Mouse (Mus musculus): ENCODE measurements at regions not wholly inside any gene's neighbourhood (a gene's known extent, or its start where the extent isn't known, plus 50 kb on each side); places are given as distances from the start of the nearest gene placed in this dataset.

GRCm38 (mm10) chr11:114444211-114444610 is 224.1 kb upstream of the Rpl38 start:
- Histone ChIP-seq H3K36me3 (ENCODE audit: control insufficient read depth, insufficient read depth, low read length) (no peaks in the 10 kb centered on the region), H3K27ac (replicated peaks; ENCODE audit: low read depth, low read length) (no peak overlapping the region), H3K9me3 (ENCODE audit: control insufficient read depth, low read length) (no peaks in the 10 kb centered on the region), H3K4me1 (ENCODE audit: control insufficient read depth, insufficient read depth, low read length) (peaks cover 25% of the 10 kb centered on the region), H3K27me3 (ENCODE audit: control insufficient read depth, insufficient read depth, low read length) (no peaks in the 10 kb centered on the region), H3K9ac (ENCODE audit: low read depth, low read length, severe bottlenecking) (no peak overlapping the region), H3K4me2 (replicated peaks; ENCODE audit: low read depth, low read length, severe bottlenecking) (no peak overlapping the region), H3K4me3 (replicated peaks; ENCODE audit: low read length) (no peak overlapping the region)
- ATAC-seq (ENCODE audit: low FRiP score, low read depth) (no peak), DNase-seq (ENCODE audit: low spot score) (no peak)
- no peak for TF ChIP-seq POLR2A (IDR thresholded peaks at IDR 0.05; ENCODE audit: borderline replicate concordance, extremely low read depth, insufficient read depth, insufficient read length)
- 28% methylated on average over 8 of the region's 8 CpGs for WGBS

- no peak for DNase-seq (ENCODE audit: low spot score)
- TF ChIP-seq POLR2A (IDR thresholded peaks at IDR 0.05; ENCODE audit: borderline replicate concordance, extremely low read depth, insufficient read depth, insufficient read length) = no peak
- H3K27me3 ChIP-seq (ENCODE audit: control insufficient read depth, insufficient read depth, low read length) = no peaks in the 10 kb centered on the region
- no peak for ATAC-seq (ENCODE audit: low FRiP score, low read depth)
- H3K9ac ChIP-seq (ENCODE audit: low read depth, low read length, severe bottlenecking) = no peak overlapping the region
- H3K4me2 ChIP-seq (replicated peaks; ENCODE audit: low read depth, low read length, severe bottlenecking) = no peak overlapping the region
- H3K4me3 ChIP-seq (replicated peaks; ENCODE audit: low read length) = no peak overlapping the region
- H3K36me3 ChIP-seq (ENCODE audit: control insufficient read depth, insufficient read depth, low read length) = no peaks in the 10 kb centered on the region
- 53% methylated on average over 5 of the region's 5 CpGs for WGBS
- H3K9me3 ChIP-seq (ENCODE audit: control insufficient read depth, low read length) = no peaks in the 10 kb centered on the region
- no peak overlapping the region for H3K27ac ChIP-seq (replicated peaks; ENCODE audit: low read depth, low read length)
- peaks cover 19% of the 10 kb centered on the region for H3K4me1 ChIP-seq (ENCODE audit: control insufficient read depth, insufficient read depth, low read length)
Measured at GRCm38 (mm10) chr11:114443444-114443843, 224.9 kb upstream of the Rpl38 start.

- Histone ChIP-seq H3K36me3 (ENCODE audit: control insufficient read depth, insufficient read depth, low read length) (no peaks in the 10 kb centered on the region), H3K4me3 (replicated peaks; ENCODE audit: low read length) (no peak overlapping the region), H3K9me3 (ENCODE audit: control insufficient read depth, low read length) (no peaks in the 10 kb centered on the region), H3K27me3 (ENCODE audit: control insufficient read depth, insufficient read depth, low read length) (no peaks in the 10 kb centered on the region), H3K4me2 (replicated peaks; ENCODE audit: low read depth, low read length, severe bottlenecking) (no peak overlapping the region), H3K4me1 (ENCODE audit: control insufficient read depth, insufficient read depth, low read length) (no peaks in the 10 kb centered on the region), H3K27ac (replicated peaks; ENCODE audit: low read depth, low read length) (no peak overlapping the region), H3K9ac (ENCODE audit: low read depth, low read length, severe bottlenecking) (no peak overlapping the region)
- TF ChIP-seq POLR2A (IDR thresholded peaks at IDR 0.05; ENCODE audit: borderline replicate concordance, extremely low read depth, insufficient read depth, insufficient read length) = no peak
- DNase-seq (ENCODE audit: low spot score) (no peak), ATAC-seq (ENCODE audit: low FRiP score, low read depth) (no peak)
- 96% methylated on average over 4 of the region's 4 CpGs for WGBS
Measured at GRCm38 (mm10) chr11:114439314-114439713, 229.0 kb upstream of the Rpl38 start.

DNA sequence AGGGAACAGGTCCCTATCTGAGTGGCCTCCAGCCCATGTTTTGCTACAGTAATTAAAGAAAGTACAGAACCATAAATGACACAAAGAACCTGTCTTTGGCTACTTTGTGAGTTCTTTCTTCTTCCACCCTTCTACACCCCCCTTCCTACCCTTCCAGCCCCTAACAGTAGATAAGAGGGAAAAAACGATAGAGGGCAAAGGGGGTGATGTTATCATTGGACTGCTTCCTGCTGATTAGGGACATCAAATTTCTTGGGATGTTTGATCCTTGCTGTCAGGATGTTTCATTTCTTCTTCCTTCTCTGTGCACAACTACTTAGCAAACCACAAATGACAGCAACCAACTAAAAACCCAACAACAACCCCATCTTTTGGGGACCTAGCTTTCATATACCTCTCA is 232.5 kb upstream of the Rpl38 start:
- no peaks in the 10 kb centered on the region for H3K9me3 ChIP-seq (ENCODE audit: control insufficient read depth, low read length)
- TF ChIP-seq POLR2A (IDR thresholded peaks at IDR 0.05; ENCODE audit: borderline replicate concordance, extremely low read depth, insufficient read depth, insufficient read length) = no peak
- H3K4me1 ChIP-seq (ENCODE audit: control insufficient read depth, insufficient read depth, low read length) = 0 out of 2 replicates have a peak, but pooled peaks cover 2% of the 10 kb centered on the region
- H3K27ac ChIP-seq (replicated peaks; ENCODE audit: low read depth, low read length) = no peak overlapping the region
- ATAC-seq (ENCODE audit: low FRiP score, low read depth) (no peak), DNase-seq (ENCODE audit: low spot score) (no peak)
- no peaks in the 10 kb centered on the region for H3K27me3 ChIP-seq (ENCODE audit: control insufficient read depth, insufficient read depth, low read length)
- no peak overlapping the region for H3K4me2 ChIP-seq (replicated peaks; ENCODE audit: low read depth, low read length, severe bottlenecking)
- WGBS = 68% methylated on average over 1 of the region's 1 CpGs
- H3K36me3 ChIP-seq (ENCODE audit: control insufficient read depth, insufficient read depth, low read length) = no peaks in the 10 kb centered on the region
- H3K9ac ChIP-seq (ENCODE audit: low read depth, low read length, severe bottlenecking) = no peak overlapping the region
- no peak overlapping the region for H3K4me3 ChIP-seq (replicated peaks; ENCODE audit: low read length)

DNA sequence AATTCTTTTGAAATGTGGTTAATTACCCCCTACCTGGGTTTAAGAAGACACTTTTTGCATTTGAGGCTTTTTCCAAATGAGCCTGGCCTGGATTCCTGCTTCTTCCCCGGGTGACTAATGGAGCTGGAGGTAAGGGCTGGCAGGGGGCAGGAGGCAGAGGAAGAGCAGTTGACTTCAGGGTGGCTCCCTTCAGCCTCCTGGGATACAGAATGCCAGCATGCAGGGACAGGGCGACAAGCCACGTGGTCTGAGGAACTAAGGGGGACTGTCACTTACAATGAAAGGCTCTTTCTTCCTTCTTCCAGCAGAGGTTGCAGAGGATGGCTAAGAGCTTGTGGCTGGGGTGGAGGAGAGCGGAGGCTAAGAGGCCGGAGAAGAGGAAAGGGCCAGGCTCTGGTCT is 234.8 kb upstream of the Rpl38 start:
- Histone ChIP-seq H3K9me3 (ENCODE audit: control insufficient read depth, low read length) (no peaks in the 10 kb centered on the region), H3K4me2 (replicated peaks; ENCODE audit: low read depth, low read length, severe bottlenecking) (no peak overlapping the region), H3K9ac (ENCODE audit: low read depth, low read length, severe bottlenecking) (no peak overlapping the region), H3K27me3 (ENCODE audit: control insufficient read depth, insufficient read depth, low read length) (no peaks in the 10 kb centered on the region), H3K4me3 (replicated peaks; ENCODE audit: low read length) (no peak overlapping the region), H3K36me3 (ENCODE audit: control insufficient read depth, insufficient read depth, low read length) (no peaks in the 10 kb centered on the region), H3K4me1 (ENCODE audit: control insufficient read depth, insufficient read depth, low read length) (0 out of 2 replicates have a peak, but pooled peaks cover 2% of the 10 kb centered on the region), H3K27ac (replicated peaks; ENCODE audit: low read depth, low read length) (no peak overlapping the region)
- TF ChIP-seq POLR2A (IDR thresholded peaks at IDR 0.05; ENCODE audit: borderline replicate concordance, extremely low read depth, insufficient read depth, insufficient read length) = no peak
- ATAC-seq (ENCODE audit: low FRiP score, low read depth) = no peak
- WGBS = 31% methylated on average over 5 of the region's 5 CpGs
- no peak for DNase-seq (ENCODE audit: low spot score)

DNA sequence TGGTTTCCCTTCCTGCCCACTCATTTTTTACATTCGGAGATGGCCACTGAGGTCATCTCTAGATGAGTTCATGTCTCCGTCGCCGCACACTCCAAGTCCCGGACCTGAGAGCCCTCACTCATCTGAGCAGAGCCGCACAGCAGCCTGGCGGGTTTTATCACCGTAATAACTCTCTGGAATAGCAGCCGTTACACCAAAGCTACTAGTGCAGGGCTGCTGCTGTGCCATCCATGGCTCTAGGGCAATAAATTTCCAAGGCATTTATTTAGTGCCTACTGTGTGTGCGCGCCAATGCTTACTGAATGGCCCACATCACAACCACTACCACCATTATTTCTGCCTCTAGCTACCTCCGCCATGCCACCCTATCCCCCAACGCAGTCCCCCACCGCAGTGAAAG is 242.9 kb upstream of the Rpl38 start:
- H3K9ac ChIP-seq (ENCODE audit: low read depth, low read length, severe bottlenecking) = no peak overlapping the region
- 56% methylated on average over 14 of the region's 14 CpGs for WGBS
- no peaks in the 10 kb centered on the region for H3K36me3 ChIP-seq (ENCODE audit: control insufficient read depth, insufficient read depth, low read length)
- ATAC-seq (ENCODE audit: low FRiP score, low read depth) = no peak
- no peak for TF ChIP-seq POLR2A (IDR thresholded peaks at IDR 0.05; ENCODE audit: borderline replicate concordance, extremely low read depth, insufficient read depth, insufficient read length)
- no peaks in the 10 kb centered on the region for H3K27me3 ChIP-seq (ENCODE audit: control insufficient read depth, insufficient read depth, low read length)
- H3K27ac ChIP-seq (replicated peaks; ENCODE audit: low read depth, low read length) = no peak overlapping the region
- no peaks in the 10 kb centered on the region for H3K9me3 ChIP-seq (ENCODE audit: control insufficient read depth, low read length)
- H3K4me1 ChIP-seq (ENCODE audit: control insufficient read depth, insufficient read depth, low read length) = no peaks in the 10 kb centered on the region
- H3K4me2 ChIP-seq (replicated peaks; ENCODE audit: low read depth, low read length, severe bottlenecking) = no peak overlapping the region
- H3K4me3 ChIP-seq (replicated peaks; ENCODE audit: low read length) = no peak overlapping the region
- no peak for DNase-seq (ENCODE audit: low spot score)
